Mouse (Mus musculus) CH12.LX (cell line): ENCODE results near the gene Nppa.

ENCODE experiments used
- CTCF ChIP-seq, 2 experiments: IDR thresholded peaks in 1 of 2; conservative IDR thresholded peaks in 1 of 2; 2 replicates each; pipeline ENCODE4 v1.5.1; 2011 to 2012; ENCODE audit warnings: low read depth in 2 of 2, low read length in 2 of 2, improper control_type of control experiment in 1 of 2, inconsistent platforms in 1 of 2, mild to moderate bottlenecking in 1 of 2, moderate library complexity in 1 of 2
- ELF1 ChIP-seq: IDR thresholded peaks from 2 replicates; pipeline ENCODE4 v1.6.1; 2014; ENCODE audit warnings: low read depth, mild to moderate bottlenecking, inconsistent platforms, low read length, improper control_type of control experiment
- EP300 ChIP-seq: IDR thresholded peaks from 2 replicates; pipeline ENCODE4 v1.6.1; 2011; ENCODE audit warnings: low read length, improper control_type of control experiment
- HCFC1 ChIP-seq: IDR thresholded peaks from 2 replicates; pipeline ENCODE4 v1.6.1; 2012; ENCODE audit warnings: low read depth, mild to moderate bottlenecking, inconsistent platforms, low read length, improper control_type of control experiment
- MAFK ChIP-seq: IDR thresholded peaks from 2 replicates; pipeline ENCODE4 v1.6.1; 2011; ENCODE audit warnings: low read length, improper control_type of control experiment; ENCODE audit not compliant: insufficient replicate concordance
- MYC ChIP-seq: IDR thresholded peaks from 2 replicates; pipeline ENCODE4 v1.6.1; 2011; ENCODE audit warnings: low read depth, mild to moderate bottlenecking, improper control_type of control experiment, low read length
- POLR2A ChIP-seq: IDR thresholded peaks from 2 replicates; pipeline ENCODE4 v1.6.1; 2011; ENCODE audit warnings: low read depth, mild to moderate bottlenecking, improper control_type of control experiment, low read length
- RCOR1 ChIP-seq: conservative IDR thresholded peaks from 2 replicates; pipeline ENCODE4 v1.6.1; 2012; ENCODE audit warnings: low read depth, mild to moderate bottlenecking, inconsistent platforms, low read length, improper control_type of control experiment
- UBTF ChIP-seq: IDR thresholded peaks from 2 replicates; pipeline ENCODE4 v1.6.1; 2012; ENCODE audit warnings: low read depth, mild to moderate bottlenecking, inconsistent platforms, low read length, improper control_type of control experiment, moderate library complexity
- USF1 ChIP-seq: IDR thresholded peaks from 2 replicates; pipeline ENCODE4 v1.6.1; 2014; ENCODE audit warnings: low read depth, mild to moderate bottlenecking, inconsistent platforms, low read length, improper control_type of control experiment
- USF2 ChIP-seq: conservative IDR thresholded peaks from 2 replicates; pipeline ENCODE4 v1.6.1; 2011; ENCODE audit warnings: low read depth, low read length, improper control_type of control experiment

- no peak for TF ChIP-seq CTCF (conservative IDR thresholded peaks at IDR 0.05 in 1 of 2, IDR thresholded peaks at IDR 0.05 in 1 of 2; ENCODE audit: low read depth in 2 of 2, low read length in 2 of 2)
- no peak for TF ChIP-seq HCFC1
- no peak for TF ChIP-seq MYC
- TF ChIP-seq UBTF: no peak
- TF ChIP-seq EP300: no peak
- TF ChIP-seq USF2: no peak
- TF ChIP-seq POLR2A: no peak
- no peak for TF ChIP-seq MAFK
- no peak for TF ChIP-seq ELF1
- no peak for TF ChIP-seq RCOR1
- no peak for TF ChIP-seq USF1
Measured at GRCm38 (mm10) chr4:148016981-148017380, 16.5 kb downstream of the Nppa start.
